Mouse (Mus musculus): ENCODE measurements around the gene Hes5.

The Hes5 gene

GRCm38 (mm10) chr4:155011312-155012025 lies 50.7 kb downstream of the Hes5 start:
- no peak for DNase-seq (ENCODE audit: low spot score in 2 of 2)
